Mouse (Mus musculus) liver, embryonic 14.5 days (tissue): ENCODE measurements around the gene Nek7. TPM values are rescaled to one million over a fixed set of nuclear protein-coding genes. Genes with fewer than 3 reads are reported as not detected.

ENCODE experiments used
- ATAC-seq: fragments of 200-750 bp; cut with Nextera tagmentation; 2 replicates; pipeline ENCODE4 v1.8.0; 2017; ENCODE audit warnings: moderate number of reproducible peaks, mild to moderate bottlenecking, moderate library complexity; ENCODE audit not compliant: insufficient read depth
- DNase-seq, 3 experiments: peaks; one replicate each; pipeline ENCODE4 v3.0.0-alpha.2; 2012 to 2013; ENCODE audit warnings: low read depth in 3 of 3, low spot score in 3 of 3
- H3K27ac ChIP-seq: fragments of 300-500 bp; sonication (generic); 2 replicates; pipeline ENCODE4 v1.5.1; 2014; ENCODE audit warnings: moderate library complexity, mild to moderate bottlenecking, control low read depth, inconsistent platforms
- H3K27me3 ChIP-seq: fragments of 300-500 bp; sonication (generic); 2 replicates; pipeline ENCODE4 v1.6.1; 2014; ENCODE audit warnings: mild to moderate bottlenecking, low read length, moderate library complexity; ENCODE audit not compliant: control insufficient read depth, insufficient read depth
- H3K36me3 ChIP-seq: fragments of 300-500 bp; sonication (generic); replicated peaks from 2 replicates; pipeline ENCODE4 v1.6.1; 2014; ENCODE audit warnings: low read depth; ENCODE audit not compliant: control insufficient read depth, insufficient read depth
- H3K4me1 ChIP-seq, 2 experiments: fragments of 200-500 bp in 1 of 2; fragments of 300-500 bp in 1 of 2; sonication (generic) in 1 of 2; replicated peaks; 2 replicates each; pipeline ENCODE4 v1.6.1; 2012 to 2014; ENCODE audit warnings: antibody characterized with exemption in 1 of 2, inconsistent platforms in 1 of 2, low read length in 1 of 2; ENCODE audit not compliant: control insufficient read depth in 2 of 2, insufficient read depth in 2 of 2
- H3K4me2 ChIP-seq: fragments of 300-500 bp; sonication (generic); 2 replicates; pipeline ENCODE4 v1.6.1; 2014; ENCODE audit warnings: low read depth, mild to moderate bottlenecking, control low read depth, moderate library complexity
- H3K4me3 ChIP-seq, 2 experiments: fragments of 200-500 bp in 1 of 2; fragments of 300-500 bp in 1 of 2; sonication (generic) in 1 of 2; 2 replicates each; pipeline ENCODE4 v1.5.1; 2012 to 2014; ENCODE audit warnings: low read depth in 2 of 2, low read length in 2 of 2, mild to moderate bottlenecking in 2 of 2, control low read depth in 1 of 2, inconsistent platforms in 1 of 2, moderate library complexity in 1 of 2; ENCODE audit not compliant: insufficient read depth in 1 of 2
- H3K9ac ChIP-seq: fragments of 300-500 bp; sonication (generic); replicated peaks from 2 replicates; pipeline ENCODE4 v1.6.1; 2014; ENCODE audit warnings: mild to moderate bottlenecking, control low read depth, moderate library complexity
- H3K9me3 ChIP-seq: fragments of 300-500 bp; sonication (generic); 2 replicates; pipeline ENCODE4 v1.6.1; 2016; ENCODE audit warnings: low read length, mixed read lengths; ENCODE audit not compliant: control insufficient read depth
- CTCF ChIP-seq: IDR thresholded peaks from 2 replicates; pipeline ENCODE4 v1.5.1; 2016; ENCODE audit warnings: antibody characterized with exemption, low read depth, control low read depth
- EP300 ChIP-seq: IDR thresholded peaks from 2 replicates; pipeline ENCODE4 v1.6.1; 2016; ENCODE audit warnings: antibody characterized with exemption, low read depth
- WGBS: fragments of 180-500 bp; shearing (Covaris S2); extraction: QIAGEN DNeasy Blood & Tissue Kit; methylation state at CpG from one replicate; pipeline ENCODE4 v1.1.7; 2014; ENCODE audit not compliant: insufficient replicate concordance; 5-methylcytosine and 5-hydroxymethylcytosine counted together
- polyA plus RNA-seq, 2 experiments: library from polyadenylated mRNA; depleted of rRNA in 1 of 2; stranded (reverse) in 1 of 2; unstranded in 1 of 2; fragments of >200 nt; fragmentation: Nextera tagmentation in 1 of 2; extraction: Ambion mirVana in 1 of 2; gene quantifications; 2 replicates each; pipeline versions ENCODE4 v1.2.1 to v1.2.3; 2012 to 2014

The Nek7 gene
- polyA plus RNA-seq, 2 experiments: 5.5 to 13.2 TPM

- no peak for DNase-seq
- Histone ChIP-seq H3K36me3 (no peaks in the 10 kb centered on the region), H3K4me2 (no peak overlapping the region), H3K27me3 (no peaks in the 10 kb centered on the region), H3K9ac (no peak overlapping the region), H3K4me1 (peaks cover 0 to 5% of the 10 kb centered on the region in 2 experiments; a peak in 2 of 4 replicates), H3K9me3 (no peaks in the 10 kb centered on the region), H3K4me3 (no peak overlapping the region), H3K27ac (no peak overlapping the region)
- 69% methylated on average over 4 of the region's 4 CpGs for WGBS
- ATAC-seq: no peak
- no peak for TF ChIP-seq CTCF
- TF ChIP-seq EP300: no peak
These were observed 106.0 kb downstream of the Nek7 start for GRCm38 (mm10) chr1:138513982-138514381.

GRCm38 (mm10) chr1:138510566-138510965, 109.4 kb downstream of the Nek7 start:
- H3K27ac ChIP-seq: no peak overlapping the region
- ATAC-seq (peak; percentile 31; the same call in 1 of the 2 replicates), DNase-seq (no peak)
- H3K4me2 ChIP-seq: no peak overlapping the region
- H3K9ac ChIP-seq: no peak overlapping the region
- no peaks in the 10 kb centered on the region for H3K27me3 ChIP-seq
- H3K4me3 ChIP-seq: no peak overlapping the region
- TF ChIP-seq EP300 (no peak), CTCF (no peak)
- WGBS: 68% methylated on average over 4 of the region's 4 CpGs
- peaks cover 0 to 2% of the 10 kb centered on the region in 2 experiments; a peak in 1 of 4 replicates for H3K4me1 ChIP-seq
- H3K9me3 ChIP-seq: no peaks in the 10 kb centered on the region
- no peaks in the 10 kb centered on the region for H3K36me3 ChIP-seq

GRCm38 (mm10) chr1:138507446-138508043, 112.4 kb downstream of the Nek7 start:
- Histone ChIP-seq H3K27ac (no peak overlapping the region), H3K9ac (no peak overlapping the region), H3K4me2 (no peak overlapping the region), H3K27me3 (no peaks in the 10 kb centered on the region), H3K4me3 (no peak overlapping the region), H3K9me3 (no peaks in the 10 kb centered on the region), H3K36me3 (no peaks in the 10 kb centered on the region), H3K4me1 (no peaks in the 10 kb centered on the region; a peak in 1 of 4 replicates)
- 74% methylated on average over 13 of the region's 13 CpGs for WGBS
- DNase-seq (no peak), ATAC-seq (no peak)
- TF ChIP-seq EP300: no peak
- TF ChIP-seq CTCF: no peak

GRCm38 (mm10) chr1:138507014-138507413, 112.9 kb downstream of the Nek7 start:
- ATAC-seq (no peak), DNase-seq (no peak)
- H3K9ac ChIP-seq: no peak overlapping the region
- no peaks in the 10 kb centered on the region for H3K36me3 ChIP-seq
- no peak overlapping the region for H3K4me3 ChIP-seq
- no peaks in the 10 kb centered on the region; a peak in 1 of 4 replicates for H3K4me1 ChIP-seq
- no peak for TF ChIP-seq EP300
- no peak for TF ChIP-seq CTCF
- no peaks in the 10 kb centered on the region for H3K9me3 ChIP-seq
- no peak overlapping the region for H3K4me2 ChIP-seq
- H3K27me3 ChIP-seq: no peaks in the 10 kb centered on the region
- 82% methylated on average over 4 of the region's 4 CpGs for WGBS
- H3K27ac ChIP-seq: no peak overlapping the region

GRCm38 (mm10) chr1:138504228-138504627, 115.7 kb downstream of the Nek7 start:
- Histone ChIP-seq H3K4me1 (no peaks in the 10 kb centered on the region), H3K27me3 (no peaks in the 10 kb centered on the region), H3K9ac (no peak overlapping the region), H3K27ac (no peak overlapping the region), H3K4me2 (no peak overlapping the region), H3K9me3 (no peaks in the 10 kb centered on the region), H3K4me3 (no peak overlapping the region), H3K36me3 (no peaks in the 10 kb centered on the region)
- DNase-seq (no peak), ATAC-seq (no peak)
- TF ChIP-seq CTCF: no peak
- TF ChIP-seq EP300: no peak
- 51% methylated on average over 5 of the region's 5 CpGs for WGBS
